Mouse (Mus musculus) c-Kit-positive CD71-negative TER-119-negative erythroid progenitor cells, embryonic 14.5 days (primary cell): ENCODE data around the gene Prl3d1.
"Not testable (repeated sequence)": the region's sequence is repeated elsewhere in the genome, so short reads cannot be mapped to it uniquely, and the experiment has no call there.

ENCODE experiments used
- DNase-seq: peaks from one replicate; pipeline ENCODE4 v3.0.0-alpha.2; 2013; ENCODE audit warnings: low read depth

Prl3d1 gene

GRCm38 (mm10) chr13:27093890-27094289, at the start of gene Prl3d1:
Gene Prl3d1 (plus strand): TSS chr13:27094190.
- not testable (repeated sequence) for DNase-seq

GRCm38 (mm10) chr13:27057270-27057669, 36.7 kb upstream of the Prl3d1 start, which contains the start of gene Prl:
Gene Prl (plus strand): TSS chr13:27057570.
- DNase-seq, result no peak

GRCm38 (mm10) chr13:27059177-27059576, 34.8 kb upstream of the Prl3d1 start:
- no peak for DNase-seq

DNA sequence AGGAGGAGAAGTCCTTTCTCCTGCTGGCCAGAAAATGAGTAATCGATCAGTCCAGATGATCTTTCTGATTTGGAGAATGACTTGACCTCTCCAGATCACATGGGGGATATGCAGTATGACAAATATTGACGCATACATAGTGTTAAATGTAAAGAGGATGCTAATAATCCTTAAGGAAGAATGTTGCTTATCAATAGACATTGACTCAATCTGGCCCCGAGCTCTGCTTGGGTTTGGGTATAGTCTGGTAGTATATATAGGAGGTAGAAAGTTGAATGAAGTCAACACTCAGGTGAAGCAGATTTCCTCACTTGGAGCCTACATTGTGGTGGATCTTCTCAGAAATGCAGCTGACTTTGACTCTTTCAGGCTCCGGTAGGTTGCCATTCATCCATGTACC, 27.4 kb downstream of the Prl3d1 start, which contains the start of gene Prl3d2:
TSS of gene Prl3d2 (plus strand) at position 301 of the 400 bp plus-strand sequence.
- not testable (repeated sequence) for DNase-seq

DNA sequence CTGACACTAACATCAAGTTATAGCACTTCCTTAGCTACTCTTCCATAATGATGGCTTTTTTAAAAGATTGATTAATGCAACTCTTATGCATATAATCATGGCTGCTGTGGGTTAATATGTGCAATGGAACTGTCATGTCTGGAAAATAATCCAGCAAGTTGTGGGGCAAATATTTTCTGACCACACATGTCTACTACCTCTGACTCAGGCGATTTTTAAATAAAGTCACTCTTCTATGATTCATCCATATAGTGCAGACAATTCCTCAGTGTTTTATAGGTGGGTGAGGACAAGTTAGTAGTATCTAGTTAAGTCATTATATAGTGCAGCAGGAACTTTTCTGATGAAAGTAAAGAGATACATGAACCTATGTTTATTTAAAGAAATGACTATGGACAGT, 54.3 kb downstream of the Prl3d1 start:
- DNase-seq, result no peak
